Mouse (Mus musculus) megakaryocyte, embryonic 14.5 days (primary cell): ENCODE data around the gene Zfp719.

ENCODE experiments used
- FLI1 ChIP-seq: IDR thresholded peaks from 2 replicates; pipeline ENCODE4 v1.6.1; 2012; ENCODE audit warnings: low read length, inconsistent platforms, mixed read lengths
- GATA1 ChIP-seq: IDR thresholded peaks from 3 replicates; pipeline ENCODE4 v1.6.1; 2012; ENCODE audit warnings: mixed read lengths, low read length, inconsistent platforms, borderline replicate concordance

GRCm38 (mm10) chr7:43554550-43554949 is 24.9 kb upstream of the Zfp719 start:
- TF ChIP-seq GATA1, result no peak
- TF ChIP-seq FLI1, result no peak
